Mouse (Mus musculus) adrenal gland, adult 8-10 months (tissue): ENCODE results near the gene Vmn1r229. TPM values are rescaled to one million over a fixed set of nuclear protein-coding genes. Genes with fewer than 3 reads are reported as not detected.

Experiments used
- DNase-seq: peaks from one replicate; pipeline ENCODE4 v3.0.0; 2022
- total RNA-seq, 4 experiments: library from RNA; stranded (reverse); gene quantifications; 2 replicates each; pipeline ENCODE4 v1.2.4; 2022

The Vmn1r229 gene
- total RNA-seq, result under 1 TPM in 1 of 4 experiments, not detected in 3; 0.03 TPM

GRCm38 (mm10) chr17:20811255-20811654 is at the start of gene Vmn1r229:
Vmn1r229 (plus strand) TSS chr17:20811555.
- no peak for DNase-seq

- no peak for DNase-seq
These were observed 25.3 kb upstream of the Vmn1r229 start, which contains the start of gene Vmn1r228 for GRCm38 (mm10) chr17:20786057-20786456. Vmn1r228 (minus strand) TSS chr17:20786157.

- DNase-seq, result no peak
These were observed 28.8 kb downstream of the Vmn1r229 start, which contains the start of gene Vmn1r230 for GRCm38 (mm10) chr17:20840144-20840543. Vmn1r230 (plus strand) TSS chr17:20840444.

Other genes starting within 250 kb of the Vmn1r229 start
- gene Vmn2r109, start 246.8 kb upstream of the Vmn1r229 start, total RNA-seq, result not detected
- not detected for gene Vmn2r110, start 215.1 kb upstream of the Vmn1r229 start, total RNA-seq
- gene Fpr-rs3, start 186.7 kb upstream of the Vmn1r229 start, total RNA-seq, result not detected
- not detected for gene Vmn1r226, start 128.7 kb upstream of the Vmn1r229 start, total RNA-seq
- not detected for gene Vmn1r227, start 81.7 kb upstream of the Vmn1r229 start, total RNA-seq
- not detected for gene Vmn1r228, start 25.4 kb upstream of the Vmn1r229 start, total RNA-seq
- not detected for gene Vmn1r230, start 28.9 kb downstream of the Vmn1r229 start, total RNA-seq
- not detected for gene Vmn1r231, start 93.5 kb downstream of the Vmn1r229 start, total RNA-seq
- gene Vmn1r232, start 108.2 kb downstream of the Vmn1r229 start, total RNA-seq, result under 1 TPM in 1 of 4 experiments, not detected in 3; 0.18 TPM
- gene Ppp2r1a, start 133.8 kb downstream of the Vmn1r229 start, total RNA-seq, result 100 to 1,000 TPM; 250 to 386 (median 301) TPM
- under 1 TPM in 1 of 4 experiments, not detected in 3; 0.05 TPM for gene Vmn1r233, start 184.9 kb downstream of the Vmn1r229 start, total RNA-seq
- gene Zfp160, start 197.3 kb downstream of the Vmn1r229 start, total RNA-seq, result 10 to 100 TPM; 17.3 to 28.0 (median 21.0) TPM